Mouse (Mus musculus) frontal cortex, postnatal 10 days (tissue): ENCODE measurements at regions not wholly inside any gene's neighbourhood (a gene's known extent, or its start where the extent isn't known, plus 50 kb on each side); places are given as distances from the start of the nearest gene placed in this dataset.
"Not testable (repeated sequence)": the region's sequence is repeated elsewhere in the genome, so short reads cannot be mapped to it uniquely, and the experiment has no call there.

Source experiments
- DNase-seq, 2 experiments: peaks; one replicate each; pipeline ENCODE4 v3.0.0; 2022; ENCODE audit warnings: low spot score in 2 of 2, mixed read lengths in 1 of 2

GRCm38 (mm10) chr10:120726369-120726768 lies 172.5 kb downstream of the Msrb3 start:
- no peak for DNase-seq

DNA sequence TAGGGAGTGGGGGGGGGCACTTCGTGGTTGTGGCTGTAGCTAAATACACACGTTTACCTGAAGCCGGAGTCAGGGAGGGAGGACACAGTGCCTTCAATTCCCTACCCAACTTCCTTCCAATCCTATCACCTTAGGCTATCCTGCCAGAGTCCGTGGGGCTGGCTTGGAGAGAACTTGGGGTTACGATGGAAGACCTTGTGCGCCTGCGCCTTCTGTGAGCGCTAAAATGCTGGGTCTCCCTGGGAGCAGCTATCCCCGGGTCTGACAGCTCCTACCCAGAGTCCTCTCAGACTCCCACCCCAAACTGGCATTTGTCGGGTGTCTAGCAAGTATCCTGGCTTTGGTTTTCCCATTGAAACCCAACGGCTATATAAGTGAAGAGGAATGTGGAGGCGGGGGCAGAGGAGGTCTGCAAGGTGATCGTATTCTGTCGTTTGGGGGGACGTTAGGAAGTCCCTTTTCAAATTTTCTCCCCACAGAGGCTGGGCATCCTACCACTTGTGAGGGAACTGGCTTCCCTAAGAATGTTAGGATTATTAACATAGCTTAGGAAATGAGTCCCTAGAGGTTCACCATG lies 176.9 kb downstream of the Msrb3 start:
- no peak for DNase-seq

DNA sequence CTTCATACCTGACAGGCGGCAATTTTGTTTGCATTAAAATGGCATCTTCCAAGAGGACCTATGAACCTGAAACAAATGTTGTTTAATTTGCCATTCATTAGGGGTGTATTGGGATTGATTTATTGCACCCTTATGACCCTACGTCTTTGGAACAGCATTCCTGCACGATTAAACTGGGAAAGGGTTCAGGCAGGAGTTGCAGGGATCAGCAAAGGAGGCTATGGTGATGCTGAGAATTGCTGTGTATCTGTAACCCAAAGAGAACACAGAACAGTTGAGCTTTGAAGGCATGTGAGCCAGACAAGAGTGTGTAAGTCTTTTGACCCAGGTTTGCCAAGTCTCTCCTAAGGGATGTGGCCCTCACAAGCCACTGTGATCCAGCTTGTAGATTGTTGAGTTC lies 177.9 kb downstream of the Msrb3 start:
- no peak for DNase-seq

DNA sequence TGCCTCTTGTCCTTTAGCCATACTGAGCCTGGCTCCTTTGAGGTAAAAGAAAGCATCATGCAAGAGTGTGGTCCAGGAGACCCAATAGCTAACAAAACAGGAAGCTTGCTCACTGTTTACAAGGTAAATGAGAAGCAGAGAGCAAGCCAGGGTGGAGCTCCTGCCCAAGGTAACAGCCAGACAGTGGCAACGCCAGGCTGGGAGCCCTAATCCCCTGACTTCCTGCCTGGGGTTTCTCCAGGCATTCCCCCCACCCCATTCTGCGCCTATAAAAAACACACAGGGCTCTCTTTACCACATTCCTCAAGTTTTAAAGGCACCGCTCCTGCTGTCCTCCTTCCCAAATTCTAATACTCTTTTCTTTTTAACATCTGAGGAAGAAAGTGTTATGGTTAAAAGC lies 178.8 kb downstream of the Msrb3 start:
- DNase-seq = no peak

DNA sequence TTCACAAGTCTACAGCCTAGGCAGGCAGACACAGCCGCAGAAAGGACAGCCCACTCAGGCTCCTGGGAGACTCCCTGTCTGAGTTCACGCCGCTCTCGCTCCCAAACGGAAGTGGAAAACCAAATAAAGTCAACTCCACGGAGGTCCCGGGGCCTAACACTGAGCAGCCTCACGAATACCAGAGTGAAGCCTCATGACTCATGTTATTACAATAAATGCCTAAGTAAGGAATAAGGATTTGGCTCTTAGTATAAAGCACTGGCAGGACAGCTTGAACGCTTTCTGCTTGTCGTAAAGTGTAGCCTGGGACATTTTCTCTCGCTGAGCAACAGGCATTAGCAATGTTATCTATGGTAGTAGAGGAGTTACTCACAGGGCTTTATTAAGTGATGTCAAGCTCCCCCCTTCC lies 181.7 kb downstream of the Msrb3 start:
- DNase-seq = no peak

DNA sequence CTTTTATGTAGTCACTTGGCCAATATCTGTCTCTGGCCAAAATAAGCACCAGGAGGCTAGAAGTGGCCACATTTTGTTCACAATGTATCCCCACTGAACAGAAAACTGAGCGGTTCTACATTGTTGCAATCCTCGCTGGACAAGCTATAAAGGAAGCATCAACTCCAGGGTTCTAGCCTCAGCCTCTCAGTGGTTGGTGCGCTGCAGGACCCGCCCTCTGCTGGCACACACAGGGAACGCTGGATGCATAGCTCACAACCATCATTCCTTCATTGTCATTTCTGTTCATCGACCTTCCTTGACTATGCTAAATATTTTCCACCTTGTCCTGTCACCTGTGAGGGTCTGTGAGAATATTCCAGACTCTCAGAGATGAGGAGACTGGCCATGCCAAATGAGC lies 182.5 kb downstream of the Msrb3 start:
- DNase-seq = no peak

GRCm38 (mm10) chr10:120707771-120708750 lies 190.8 kb downstream of the Msrb3 start:
- no peak for DNase-seq

- no peak for DNase-seq
Measured at GRCm38 (mm10) chr10:120706684-120707290, 192.1 kb downstream of the Msrb3 start.

DNA sequence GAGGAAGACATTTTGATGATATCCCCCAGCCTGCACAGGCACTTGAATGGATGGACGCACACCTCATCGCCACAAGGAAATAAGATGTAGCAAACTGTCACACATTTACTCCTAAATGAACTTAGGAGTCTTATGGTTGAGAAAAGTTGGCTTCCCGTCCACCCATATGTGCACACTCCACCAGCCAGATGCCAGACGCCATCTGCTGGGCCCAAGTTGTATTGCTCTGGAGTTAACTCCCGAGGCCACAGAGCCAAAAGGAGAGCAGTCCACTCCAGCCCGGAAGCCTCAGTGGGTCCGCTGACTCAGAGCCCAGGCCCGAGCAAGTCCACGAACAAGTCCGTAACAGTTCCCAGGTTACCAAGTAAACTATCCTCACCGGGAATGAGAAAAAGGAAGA lies 197.1 kb downstream of the Msrb3 start:
- peak; percentile 17 to 75 for DNase-seq

DNA sequence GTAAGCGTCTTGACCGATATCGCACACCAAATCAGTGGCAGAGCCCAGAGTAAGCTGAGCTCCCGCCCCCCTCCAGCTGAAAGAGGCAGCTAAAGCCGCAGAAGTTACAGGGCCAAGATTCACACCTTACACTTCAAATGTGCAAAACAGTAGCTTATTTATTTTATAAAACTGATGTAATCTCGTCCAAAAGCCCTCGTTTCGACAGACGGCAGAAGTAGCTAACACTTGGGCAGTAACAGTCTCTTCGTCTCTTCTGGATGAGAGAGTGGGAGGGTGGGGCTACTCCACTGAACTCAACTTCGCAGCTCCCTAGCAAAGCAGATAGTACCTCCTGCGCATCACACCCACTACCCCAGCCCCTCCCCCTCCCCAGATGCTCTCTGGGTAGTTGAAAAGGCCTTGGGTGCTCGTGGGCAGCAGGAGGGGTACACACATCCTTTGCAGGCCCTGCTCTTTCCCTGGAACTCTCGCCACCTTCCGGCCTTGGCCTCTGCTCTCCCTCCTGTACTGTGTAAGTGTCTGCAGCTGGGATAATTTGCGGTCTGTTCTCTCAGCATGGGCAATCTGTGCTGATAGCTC lies 201.5 kb downstream of the Msrb3 start:
- no peak for DNase-seq

DNA sequence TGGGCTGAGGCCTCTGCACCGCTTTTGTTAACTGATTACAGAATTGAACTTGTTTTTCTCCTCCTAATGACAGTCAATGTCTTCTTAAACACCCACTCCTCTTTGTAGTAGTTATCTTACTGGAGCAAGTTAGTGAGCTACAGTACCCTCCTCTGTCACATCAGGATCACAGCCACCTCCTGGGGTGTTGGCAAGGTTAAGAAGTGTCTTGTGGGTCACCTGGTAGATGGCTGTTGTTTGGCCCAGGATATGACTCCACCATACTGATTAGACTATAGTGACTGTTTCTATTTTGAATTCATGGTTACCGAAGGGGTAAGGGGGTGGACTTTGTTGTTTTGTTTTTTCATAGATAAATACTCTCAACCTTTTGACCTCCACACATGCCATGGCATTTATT lies 202.4 kb downstream of the Msrb3 start:
- no peak for DNase-seq

DNA sequence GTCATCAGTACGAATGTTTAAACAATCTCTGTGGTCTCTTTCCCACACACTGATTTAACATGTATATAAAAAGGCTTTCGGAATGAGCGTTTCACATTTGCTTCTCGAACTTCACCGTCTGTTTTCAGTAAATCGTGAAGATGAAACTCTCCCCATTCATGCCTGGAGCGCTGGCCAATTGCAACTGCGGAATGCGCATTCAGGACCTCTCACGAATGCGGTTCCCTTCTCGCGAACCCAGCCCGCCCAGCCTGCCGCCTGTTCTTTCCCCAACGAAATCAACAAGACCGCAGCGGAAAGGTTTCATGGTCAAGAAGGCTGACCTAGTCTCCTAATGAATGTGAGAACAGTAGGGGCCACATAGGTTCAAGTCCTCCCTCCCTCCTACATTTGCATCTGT lies 204.4 kb downstream of the Msrb3 start:
- no peak for DNase-seq

- DNase-seq = no peak
Measured at GRCm38 (mm10) chr10:120691451-120691850, 207.4 kb downstream of the Msrb3 start.

DNA sequence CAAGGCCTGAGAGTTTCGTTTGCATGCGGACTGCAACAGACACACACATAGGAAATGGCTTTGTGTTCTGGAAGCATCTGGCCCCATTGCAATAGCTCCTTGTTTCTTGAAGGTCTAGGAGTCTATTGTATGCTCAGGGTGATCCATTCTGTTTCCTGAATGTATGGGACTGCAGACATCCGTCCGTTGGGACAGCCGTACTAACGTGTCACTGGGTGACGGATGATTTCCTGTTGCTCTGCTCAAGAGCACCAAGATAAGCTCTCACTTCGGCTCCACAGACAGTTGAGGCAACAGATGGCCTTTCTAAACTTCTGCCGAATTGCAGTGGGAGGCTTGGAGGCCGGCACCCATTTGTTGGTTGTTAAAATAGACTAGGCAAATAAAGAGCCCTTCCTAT lies 209.9 kb upstream of the Hmga2 start:
- DNase-seq = no peak

DNA sequence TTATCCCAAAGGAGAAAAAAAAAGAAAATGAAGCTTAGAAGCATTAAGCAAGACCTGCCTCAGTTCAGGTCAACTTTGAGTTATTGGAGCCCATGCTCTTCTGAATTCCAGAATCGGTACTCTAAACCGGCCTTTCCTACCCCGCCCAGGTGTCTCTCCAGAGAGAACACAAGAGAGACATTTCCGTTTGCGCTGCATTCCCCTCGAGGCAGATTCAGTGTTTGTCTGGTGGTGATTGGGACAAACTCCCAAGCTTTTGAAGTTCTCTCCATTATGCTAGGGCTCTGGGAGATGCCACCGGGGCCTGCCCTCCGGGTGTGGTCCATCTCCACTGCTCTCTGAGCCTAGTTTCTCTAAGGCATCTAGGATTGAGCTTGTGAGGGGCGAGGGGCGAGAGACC lies 205.8 kb upstream of the Hmga2 start:
- DNase-seq = no peak

DNA sequence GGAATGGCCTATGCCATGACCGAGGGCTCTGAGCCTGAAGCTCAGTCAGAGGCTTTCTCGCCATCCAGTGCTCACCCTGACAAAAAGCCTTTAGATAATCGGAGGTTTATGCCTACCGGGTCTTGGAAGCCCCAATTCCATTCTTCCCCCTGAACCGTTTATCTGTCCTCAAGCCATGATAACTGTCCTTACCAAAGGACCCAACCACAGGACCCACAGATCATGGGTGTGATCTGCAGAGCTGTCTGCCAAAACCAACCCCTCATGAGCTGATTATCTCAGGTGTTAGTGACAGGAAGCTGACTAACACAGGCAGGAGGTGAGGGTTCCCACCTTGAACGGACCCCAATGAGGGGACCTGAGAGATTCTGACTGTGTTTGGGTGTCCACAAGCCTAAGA lies 203.7 kb upstream of the Hmga2 start:
- DNase-seq = no peak

- no peak for DNase-seq
Measured at GRCm38 (mm10) chr10:120678277-120678676, 202.0 kb upstream of the Hmga2 start.

DNA sequence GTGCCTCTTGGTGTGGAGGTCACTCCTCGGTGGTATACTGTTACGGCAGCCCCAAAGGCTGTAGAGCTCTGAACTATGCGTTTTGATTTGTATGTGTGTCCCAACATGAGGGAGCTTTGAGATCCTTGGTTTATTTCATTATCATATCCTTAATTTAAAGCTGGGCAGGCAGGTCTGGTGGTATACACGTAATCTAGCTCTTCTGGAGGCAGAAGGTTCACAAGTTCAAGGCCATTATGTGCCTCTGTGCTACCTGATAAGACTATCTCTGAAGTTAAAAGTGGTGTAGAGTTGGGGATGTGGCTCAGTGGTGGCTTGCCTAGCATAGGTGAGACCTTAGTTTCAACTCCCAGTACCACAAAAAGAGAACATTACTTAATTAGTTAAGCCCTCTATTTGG lies 199.1 kb upstream of the Hmga2 start:
- no peak for DNase-seq

GRCm38 (mm10) chr10:120674321-120675045 lies 198.2 kb upstream of the Hmga2 start:
- DNase-seq = no peak

DNA sequence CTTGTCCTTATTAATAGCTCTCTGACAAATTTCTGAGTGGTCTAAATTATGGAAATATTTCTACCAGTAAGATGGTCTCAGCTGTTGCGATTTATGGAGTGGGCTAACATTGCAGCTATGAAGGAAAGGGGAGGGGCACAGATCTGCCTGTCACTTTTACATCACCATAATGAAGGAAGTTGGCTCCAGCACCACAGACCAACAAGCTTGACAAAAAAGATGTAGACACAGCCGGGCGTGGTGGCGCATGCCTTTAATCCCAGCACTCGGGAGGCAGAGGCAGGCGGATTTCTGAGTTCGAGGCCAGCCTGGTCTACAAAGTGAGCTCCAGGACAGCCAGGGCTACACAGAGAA lies 191.4 kb upstream of the Hmga2 start:
- not testable (repeated sequence) for DNase-seq

GRCm38 (mm10) chr10:120666985-120667677 lies 190.9 kb upstream of the Hmga2 start:
- DNase-seq = peak in 1 of 2 experiments; percentile 15
